Mouse (Mus musculus): Measurements from ENCODE around the gene Tab1. TPM values are rescaled to one million over a fixed set of nuclear protein-coding genes. Genes with fewer than 3 reads are reported as not detected.
A peak's percentile ranks its signal among the peaks of the same experiment; 100 is the strongest.
"Not testable (repeated sequence)": the region's sequence is repeated elsewhere in the genome, so short reads cannot be mapped to it uniquely, and the experiment has no call there.

Tab1 gene
- total RNA-seq, 2 experiments from 2014 or later = 23.9 to 24.0 TPM

DNA sequence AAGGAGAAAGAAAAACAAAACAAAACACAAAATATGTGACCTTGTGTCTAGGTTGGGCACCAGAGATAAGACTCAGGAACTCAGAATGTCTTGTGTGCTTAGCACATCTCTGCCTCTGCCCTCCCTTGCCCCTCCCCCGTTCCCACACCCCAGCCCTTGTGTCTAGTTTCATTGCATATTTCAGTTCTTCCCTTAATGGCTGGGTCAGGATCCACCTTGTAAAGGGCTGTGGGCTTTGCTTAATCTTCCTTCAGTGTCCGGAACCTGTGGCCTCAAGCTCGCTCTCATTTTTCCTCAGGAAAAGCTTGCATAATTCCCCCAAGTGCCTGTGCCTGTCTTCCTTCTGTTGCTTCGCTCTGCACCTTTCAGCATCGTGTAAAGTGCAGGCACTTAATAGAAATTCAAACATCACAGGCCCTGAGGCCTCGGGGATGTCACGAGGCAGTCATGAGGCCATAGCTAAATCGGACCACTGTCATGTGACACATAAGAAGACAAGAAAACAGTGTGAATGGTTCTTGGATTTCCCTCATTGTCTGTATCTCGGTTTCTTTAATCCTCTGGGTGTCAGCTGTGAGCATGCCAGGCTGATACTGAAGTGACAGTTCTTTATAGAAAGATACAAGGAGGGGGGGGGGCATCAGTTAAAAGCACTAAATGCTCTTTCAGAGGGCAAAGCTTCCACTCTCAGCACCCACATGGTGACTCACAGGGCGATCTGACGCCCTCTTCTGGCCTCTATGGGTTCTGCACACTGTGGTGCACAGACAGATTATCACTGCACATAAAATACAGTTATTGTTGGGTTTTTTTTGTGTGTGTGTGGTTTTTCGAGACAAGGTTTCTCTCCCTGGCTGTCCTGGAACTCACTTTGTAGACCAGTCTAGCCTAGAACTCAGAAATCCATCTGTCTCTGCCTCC is 27.2 kb upstream of the Tab1 start:
- no peak for DNase-seq

- no peak for DNase-seq
Observed at GRCm38 (mm10) chr15:80107143-80107542, 25.8 kb upstream of the Tab1 start.

DNA sequence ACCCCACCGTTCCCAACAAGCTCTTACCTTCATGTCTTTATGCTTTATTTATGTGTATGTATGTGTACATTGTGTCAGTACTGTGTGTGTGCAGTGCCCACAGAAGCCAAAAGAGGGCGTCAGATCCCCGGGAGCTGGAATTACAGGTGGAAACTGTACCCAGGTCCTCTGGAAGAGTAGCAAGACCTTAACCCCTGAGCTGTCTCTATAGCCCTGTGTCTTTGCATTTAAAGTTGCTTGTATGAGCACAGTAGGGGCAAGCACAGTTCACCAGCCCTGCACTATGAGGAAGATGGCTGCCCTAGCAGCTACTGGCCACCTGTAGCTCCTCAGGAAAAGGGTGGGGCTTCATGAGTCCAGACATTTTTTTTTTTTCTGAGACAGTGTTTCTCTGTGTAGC is 25.4 kb upstream of the Tab1 start:
- no peak for DNase-seq

DNA sequence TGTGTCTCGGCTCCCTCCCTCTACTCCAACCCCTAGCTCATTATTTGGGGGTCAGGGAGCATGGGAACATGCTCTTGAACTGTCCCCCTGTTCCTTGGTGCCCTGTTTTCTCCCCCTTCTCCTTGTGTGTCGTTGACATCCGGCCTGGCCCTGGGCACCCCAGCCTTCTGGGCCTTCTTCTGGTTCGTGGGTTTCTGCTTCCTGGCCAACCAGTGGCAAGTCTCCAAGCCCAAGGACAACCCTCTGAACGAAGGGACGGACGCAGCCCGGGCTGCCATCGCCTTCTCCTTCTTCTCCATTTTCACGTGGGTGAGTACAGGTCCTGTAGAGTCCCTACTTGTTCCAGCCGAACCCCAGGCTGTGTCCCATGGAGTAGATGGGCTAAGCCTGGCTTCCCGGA is 21.5 kb upstream of the Tab1 start:
- DNase-seq = no peak

DNA sequence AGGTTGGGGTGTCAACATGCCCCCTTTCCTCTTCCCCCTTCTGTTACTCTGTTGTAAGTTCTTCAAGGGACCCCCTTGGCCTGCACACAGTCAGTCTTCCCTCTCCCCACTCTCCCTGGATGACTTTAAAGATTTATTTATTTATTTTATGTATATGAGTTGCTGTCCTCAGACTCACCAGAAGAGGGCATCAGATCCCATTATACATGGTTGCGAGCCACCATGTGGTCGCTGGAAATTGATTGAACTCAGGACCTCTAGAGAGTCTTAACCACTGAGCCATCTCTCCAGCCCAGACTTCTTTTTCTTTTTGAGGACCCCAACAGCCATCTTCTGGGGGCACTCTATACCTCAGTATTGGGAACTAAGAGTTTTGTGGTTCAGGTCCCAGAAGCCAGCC is 20.4 kb upstream of the Tab1 start:
- DNase-seq = no peak

DNA sequence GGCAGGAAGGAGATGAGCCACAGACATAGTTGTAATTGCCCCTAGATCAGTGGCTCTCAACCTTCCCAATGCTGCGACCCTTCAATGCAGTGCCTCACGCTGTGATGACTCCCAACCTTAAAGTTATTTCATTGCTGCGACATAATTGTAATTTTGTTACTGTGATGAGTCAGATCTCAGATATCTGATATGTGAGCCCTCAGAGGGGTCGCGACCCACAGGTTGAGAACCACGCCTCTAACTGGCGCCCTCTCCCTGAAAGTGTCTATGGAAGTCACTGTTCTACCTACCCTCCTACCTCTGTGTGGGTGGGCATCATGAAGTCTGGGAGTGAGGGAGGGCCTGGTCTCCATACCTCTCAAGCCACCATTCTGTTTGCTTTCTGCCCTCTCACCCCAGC is 18.5 kb upstream of the Tab1 start:
- DNase-seq = no peak

DNA sequence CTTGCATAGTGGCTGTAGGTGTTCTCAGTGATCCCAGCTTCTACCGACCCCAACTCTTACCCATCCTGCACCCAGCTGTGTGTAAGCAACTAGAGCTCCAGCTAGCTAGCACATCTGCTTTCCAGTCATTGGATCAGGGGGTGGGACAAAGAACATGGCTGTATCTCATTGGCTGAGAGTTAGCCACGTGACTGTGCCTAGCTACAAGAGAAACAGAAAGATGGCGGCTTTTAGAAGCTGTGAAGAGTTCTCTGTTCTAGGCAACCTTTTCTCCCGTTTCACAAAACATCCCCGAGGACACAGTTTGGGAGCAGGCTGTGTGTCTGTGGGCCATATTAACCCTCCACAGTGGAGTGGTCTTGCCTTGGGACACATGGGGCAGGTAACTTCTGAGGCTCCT is 17.7 kb upstream of the Tab1 start:
- no peak for DNase-seq

- DNase-seq = no peak
Observed at GRCm38 (mm10) chr15:80115866-80116794, 16.8 kb upstream of the Tab1 start.

DNA sequence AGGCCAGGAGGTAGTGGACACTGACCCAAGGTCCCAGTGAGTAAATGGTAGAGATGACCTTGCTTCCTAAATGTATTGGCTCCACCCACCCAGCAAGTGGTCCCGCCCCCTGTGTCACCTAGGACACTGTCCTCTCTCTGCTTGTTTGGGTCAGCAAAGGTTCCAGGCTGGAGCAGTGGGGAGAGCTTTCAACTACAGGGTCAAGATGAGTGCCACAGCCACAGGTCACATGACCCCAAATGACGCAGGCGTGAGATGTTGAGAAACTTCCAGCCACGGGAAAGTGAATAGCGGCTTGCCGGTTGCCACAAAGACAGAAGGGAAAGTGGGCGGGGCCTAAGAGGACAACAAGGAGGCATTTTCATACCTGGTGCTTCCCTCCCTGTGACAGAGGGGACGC is 15.8 kb upstream of the Tab1 start:
- no peak for DNase-seq

DNA sequence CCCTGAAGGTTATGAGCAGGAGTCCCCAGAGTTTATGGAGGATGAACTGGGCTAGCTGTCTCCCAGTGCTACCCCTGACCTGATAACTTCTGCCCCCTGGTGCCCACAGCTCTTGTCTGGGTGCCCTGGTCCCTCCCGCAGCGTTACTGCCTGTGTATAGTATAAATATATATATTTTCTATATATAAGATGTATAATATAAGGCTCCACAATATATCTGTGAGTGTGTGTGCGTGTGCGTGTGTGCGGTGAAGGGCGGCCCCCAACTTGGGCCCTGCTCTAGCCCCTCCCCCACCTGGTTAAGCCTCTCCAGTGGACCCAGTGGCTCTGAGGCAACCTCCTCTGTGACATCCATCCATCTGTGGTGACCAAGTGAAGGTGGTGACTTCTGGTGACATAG is 13.9 kb upstream of the Tab1 start:
- DNase-seq = no peak

DNA sequence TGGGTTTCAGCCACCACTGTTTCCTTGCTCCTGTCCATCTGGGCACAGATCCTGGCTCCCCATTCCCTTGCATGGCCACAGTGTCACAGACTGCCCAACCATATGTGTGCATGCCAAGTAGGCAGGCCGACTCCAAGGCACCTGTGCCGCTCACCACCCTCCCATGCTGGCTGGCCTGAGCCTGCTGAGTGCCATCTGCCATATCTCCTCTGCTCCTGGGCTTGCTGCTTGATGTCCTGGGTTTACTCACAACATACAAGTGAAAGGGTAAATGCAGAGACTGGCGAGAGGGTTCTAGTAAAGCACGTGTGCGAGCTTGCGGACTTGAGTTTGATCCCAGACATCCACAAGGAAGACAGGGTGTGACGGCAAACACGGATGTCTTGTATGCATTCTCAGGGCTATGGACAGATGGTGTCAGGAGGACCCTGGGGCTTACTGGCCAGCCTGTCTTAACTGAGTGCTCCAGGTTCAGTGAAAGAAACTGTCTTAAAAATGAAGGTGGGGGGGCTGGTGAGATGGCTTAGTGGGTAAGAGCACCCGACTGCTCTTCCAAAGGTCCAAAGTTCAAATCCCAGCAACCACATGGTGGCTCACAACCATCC is 11.1 kb upstream of the Tab1 start:
- DNase-seq = no peak

- DNase-seq = not testable (repeated sequence)
Observed at GRCm38 (mm10) chr15:80122431-80122830, 10.5 kb upstream of the Tab1 start.

DNA sequence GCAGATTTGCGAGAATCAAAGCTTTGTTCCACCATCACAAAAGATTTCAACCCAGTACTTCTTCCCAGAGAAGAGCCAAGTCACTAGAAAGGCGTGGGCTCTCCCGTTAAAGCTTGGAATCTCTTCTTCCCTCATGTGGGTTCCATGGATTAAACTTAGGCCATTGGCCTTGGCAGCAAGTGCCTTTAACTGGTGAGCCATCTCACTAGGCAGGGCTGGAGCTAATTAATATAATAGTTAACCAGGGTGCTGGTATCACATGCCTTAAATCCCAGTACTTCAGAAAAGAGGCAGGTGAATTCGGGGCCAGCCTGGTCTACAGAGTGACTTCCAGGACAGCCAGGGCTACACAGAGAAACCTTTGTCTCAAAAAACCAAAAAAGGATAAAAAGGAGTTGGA is 8.3 kb upstream of the Tab1 start:
- DNase-seq = no peak

DNA sequence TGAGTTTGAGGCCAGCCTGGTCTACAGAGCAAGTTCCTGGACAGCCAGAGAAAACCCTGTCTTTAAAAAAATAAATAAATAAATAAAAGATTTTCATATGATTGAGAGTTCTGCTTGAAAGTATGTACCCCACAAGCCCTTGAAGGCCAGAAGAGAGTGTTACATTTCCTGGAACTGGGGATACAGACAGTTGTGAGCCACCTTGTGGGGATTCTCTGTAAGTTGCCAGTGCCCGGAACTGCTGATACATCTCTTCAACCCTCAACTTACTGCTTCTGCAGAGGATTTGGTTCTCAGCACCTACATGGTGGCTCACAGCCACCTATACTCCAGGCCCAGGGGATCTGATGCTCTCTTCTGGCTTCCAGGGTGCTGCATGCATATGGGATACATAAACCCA is 5.7 kb upstream of the Tab1 start:
- no peak for DNase-seq

GRCm38 (mm10) chr15:80129982-80130381 is 2.9 kb upstream of the Tab1 start:
- DNase-seq = no peak

DNA sequence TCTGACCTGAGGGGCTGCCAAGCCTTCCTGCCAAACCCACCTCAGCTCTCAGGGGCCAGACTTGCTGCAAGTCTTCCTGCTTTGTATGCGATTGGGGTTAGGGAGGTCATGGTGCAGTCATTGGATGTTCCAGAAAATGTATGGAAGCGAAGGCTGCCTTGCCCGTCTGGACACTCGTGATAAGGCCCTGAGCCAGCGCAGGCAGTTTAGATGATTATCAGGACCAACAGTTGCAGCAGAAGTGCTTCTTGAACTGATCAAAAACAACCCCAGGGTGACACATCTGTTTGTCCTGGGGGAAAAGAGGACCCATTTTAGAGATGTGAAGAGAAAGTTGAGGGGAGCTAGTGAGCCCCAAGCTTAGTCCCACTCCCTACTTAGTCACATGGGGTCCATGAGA is 2.2 kb upstream of the Tab1 start:
- DNase-seq = no peak

DNA sequence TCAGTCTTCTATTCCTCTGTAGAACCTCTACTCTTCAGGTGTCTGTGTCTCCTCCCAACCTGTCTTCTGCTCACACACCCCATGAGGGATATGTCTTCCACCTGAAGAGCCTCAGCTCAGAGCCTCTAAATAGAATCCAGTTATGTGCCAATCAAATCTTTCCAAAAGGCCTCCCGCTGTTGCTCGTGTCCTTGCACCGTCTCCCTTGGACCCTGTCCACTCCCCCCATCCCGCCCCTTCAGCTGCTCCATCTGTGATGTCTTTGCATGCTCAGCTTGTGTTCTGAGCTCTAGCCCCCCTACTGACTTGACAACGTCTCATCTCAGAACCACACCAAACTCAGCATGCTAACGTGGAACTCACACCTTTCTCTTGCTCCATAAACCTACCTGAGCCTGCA is 1.5 kb upstream of the Tab1 start:
- DNase-seq = no peak

GRCm38 (mm10) chr15:80132452-80132851 is 475 bp upstream of the Tab1 start:
- no peak for DNase-seq

GRCm38 (mm10) chr15:80133682-80134449 is 939 bp downstream of the Tab1 start:
- DNase-seq = peak in 1 of 2 experiments; percentile 21

DNA sequence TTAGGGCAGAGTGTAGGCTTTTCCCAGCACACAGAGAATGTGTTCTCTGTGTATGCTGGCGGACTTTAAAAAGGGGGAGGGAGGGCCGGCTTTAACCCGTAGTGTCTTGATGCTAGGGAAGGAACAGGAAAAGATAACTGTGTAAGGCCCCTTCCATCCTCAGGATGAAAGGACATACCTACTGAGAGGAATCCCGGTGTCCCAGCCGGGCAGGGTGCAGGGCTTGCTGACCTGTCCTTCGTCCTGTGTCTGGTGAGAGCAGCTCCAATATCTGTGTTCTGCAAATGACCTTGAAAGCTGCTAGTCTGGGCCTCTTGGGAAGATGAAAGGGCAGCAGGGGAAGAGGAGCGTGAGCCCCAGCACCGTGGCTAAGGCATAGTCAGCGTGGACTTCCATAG is 1.5 kb downstream of the Tab1 start:
- no peak for DNase-seq

DNA sequence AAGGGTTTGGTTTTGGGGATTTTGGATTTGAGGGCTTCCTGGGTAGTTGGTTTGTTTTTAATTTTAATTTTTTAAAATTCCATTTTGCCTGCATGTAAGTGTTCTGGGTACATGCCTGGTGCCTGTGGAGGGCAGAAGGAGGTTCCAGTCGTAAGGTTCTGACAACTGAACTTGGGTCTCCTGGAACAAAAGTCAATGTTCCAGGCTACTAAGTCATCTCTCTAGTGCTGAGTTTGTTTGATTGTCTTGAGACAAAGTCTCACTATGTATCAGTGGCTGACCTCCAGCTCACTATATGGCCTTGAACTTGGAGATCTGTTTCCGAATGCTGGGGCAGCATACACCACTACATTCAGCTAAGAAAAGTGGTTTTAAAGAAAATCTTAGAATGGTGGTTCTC is 2.6 kb downstream of the Tab1 start:
- no peak for DNase-seq

GRCm38 (mm10) chr15:80136645-80137044 is 3.7 kb downstream of the Tab1 start:
- no peak for DNase-seq
